Mouse (Mus musculus) heart, embryonic 16.5 days (tissue): ENCODE data around the gene Gm28557. TPM values are rescaled to one million over a fixed set of nuclear protein-coding genes. Genes with fewer than 3 reads are reported as not detected.
A peak's percentile ranks its signal among the peaks of the same experiment; 100 is the strongest.

ENCODE experiments used
- ATAC-seq: fragments of 200-750 bp; cut with Nextera tagmentation; replicated peaks from 2 replicates; pipeline ENCODE4 v1.8.0; 2017; ENCODE audit warnings: moderate number of reproducible peaks; ENCODE audit not compliant: insufficient read depth, low FRiP score; ENCODE audit errors: extremely low read depth
- H3K27ac ChIP-seq: fragments of 300-500 bp; sonication (generic); 2 replicates; pipeline ENCODE4 v1.5.1; 2014; ENCODE audit warnings: mild to moderate bottlenecking, low read length, control low read depth, moderate library complexity
- H3K27me3 ChIP-seq: fragments of 300-500 bp; sonication (generic); 2 replicates; pipeline ENCODE4 v1.6.1; 2014; ENCODE audit warnings: low read length, mixed read lengths; ENCODE audit not compliant: control insufficient read depth, insufficient read depth
- H3K36me3 ChIP-seq: fragments of 300-500 bp; sonication (generic); 2 replicates; pipeline ENCODE4 v1.6.1; 2014; ENCODE audit not compliant: control insufficient read depth, insufficient read depth
- H3K4me1 ChIP-seq: fragments of 300-500 bp; sonication (generic); 2 replicates; pipeline ENCODE4 v1.6.1; 2014; ENCODE audit warnings: low read length, mixed read lengths; ENCODE audit not compliant: control insufficient read depth, insufficient read depth
- H3K4me2 ChIP-seq: fragments of 300-500 bp; sonication (generic); 2 replicates; pipeline ENCODE4 v1.6.1; 2014; ENCODE audit warnings: low read depth, mild to moderate bottlenecking, control low read depth, low read length
- H3K4me3 ChIP-seq: fragments of 300-500 bp; sonication (generic); 2 replicates; pipeline ENCODE4 v1.5.1; 2014; ENCODE audit warnings: mild to moderate bottlenecking, control low read depth, low read length
- H3K9ac ChIP-seq: fragments of 300-500 bp; sonication (generic); 2 replicates; pipeline ENCODE4 v1.6.1; 2014; ENCODE audit warnings: low read length, control low read depth
- H3K9me3 ChIP-seq: fragments of 300-500 bp; sonication (generic); replicated peaks from 2 replicates; pipeline ENCODE4 v1.6.1; 2016; ENCODE audit warnings: low read length; ENCODE audit not compliant: control insufficient read depth
- WGBS: fragments of 180-500 bp; shearing (Covaris S2); extraction: QIAGEN DNeasy Blood & Tissue Kit; methylation state at CpG from one replicate; pipeline ENCODE4 v1.1.7; 2014; 5-methylcytosine and 5-hydroxymethylcytosine counted together
- polyA plus RNA-seq: library from polyadenylated mRNA; unstranded; fragments of >200 nt; fragmentation: Nextera tagmentation; extraction: Ambion mirVana; gene quantifications from 2 replicates; pipeline ENCODE4 v1.2.1, GENCODE M21; 2015

Gm28557 gene
- polyA plus RNA-seq, 1 experiment from 2014 or later, result 1.6 TPM

- ATAC-seq, result no peak
- peak overlapping the region; percentile 97 for H3K27ac ChIP-seq
- peaks cover 6% of the 10 kb centered on the region for H3K4me1 ChIP-seq
- H3K36me3 ChIP-seq, result peaks cover 8% of the 10 kb centered on the region
- H3K27me3 ChIP-seq, result no peaks in the 10 kb centered on the region
- no peaks in the 10 kb centered on the region; the same call in 1 of the 2 replicates for H3K9me3 ChIP-seq
- 51% methylated on average over 9 of the region's 9 CpGs for WGBS
- H3K4me2 ChIP-seq, result peak overlapping the region; percentile 88
- peak overlapping the region; percentile 92 for H3K9ac ChIP-seq
- H3K4me3 ChIP-seq, result peak overlapping the region; percentile 92
Measured at GRCm38 (mm10) chr13:67107681-67108080, 723 bp downstream of the Gm28557 start.

- Histone ChIP-seq H3K27me3 (no peaks in the 10 kb centered on the region), H3K4me3 (no peak within 1 kb of the TSS), H3K9me3 (no peaks in the 10 kb centered on the region), H3K4me2 (no peak within 1 kb of the TSS), H3K36me3 (peaks cover 11% of the 10 kb centered on the region), H3K4me1 (no peaks in the 10 kb centered on the region), H3K27ac (no peak within 1 kb of the TSS), H3K9ac (no peak within 1 kb of the TSS)
- WGBS, result 89% methylated on average over 10 of the region's 10 CpGs
- ATAC-seq, result no peak
Measured at GRCm38 (mm10) chr13:67097876-67098275, 10.5 kb downstream of the Gm28557 start, which contains the start of gene Zfp708. Zfp708 (minus strand) TSS chr13:67097976.

- no peak for ATAC-seq
- Histone ChIP-seq H3K4me3 (no peak overlapping the region), H3K4me1 (no peaks in the 10 kb centered on the region), H3K4me2 (no peak overlapping the region), H3K9me3 (no peaks in the 10 kb centered on the region), H3K36me3 (no peaks in the 10 kb centered on the region), H3K27ac (no peak overlapping the region), H3K9ac (no peak overlapping the region), H3K27me3 (no peaks in the 10 kb centered on the region)
- 70% methylated on average over 1 of the region's 1 CpGs for WGBS
Measured at GRCm38 (mm10) chr13:67090154-67090553, 18.2 kb downstream of the Gm28557 start.

GRCm38 (mm10) chr13:67081946-67082345 is 26.5 kb downstream of the Gm28557 start:
- peak overlapping the region; percentile 80 for H3K9ac ChIP-seq
- no peaks in the 10 kb centered on the region for H3K9me3 ChIP-seq
- H3K27ac ChIP-seq, result peak overlapping the region; percentile 95
- H3K27me3 ChIP-seq, result no peaks in the 10 kb centered on the region
- peak overlapping the region; percentile 90 for H3K4me2 ChIP-seq
- H3K4me3 ChIP-seq, result peak overlapping the region; percentile 79; the same call in 1 of the 2 replicates
- peaks cover 6% of the 10 kb centered on the region for H3K4me1 ChIP-seq
- no peak for ATAC-seq
- 58% methylated on average over 1 of the region's 1 CpGs for WGBS
- H3K36me3 ChIP-seq, result peaks cover 6% of the 10 kb centered on the region; the same call in 1 of the 2 replicates

GRCm38 (mm10) chr13:67081142-67081713 is 27.2 kb downstream of the Gm28557 start:
- peak overlapping the region; percentile 79 for H3K4me3 ChIP-seq
- under 1% methylated on average over 24 of the region's 24 CpGs for WGBS
- H3K9ac ChIP-seq, result peak overlapping the region; percentile 80
- H3K36me3 ChIP-seq, result peaks cover 7% of the 10 kb centered on the region; the same call in 1 of the 2 replicates
- peak overlapping the region; percentile 95 for H3K27ac ChIP-seq
- peak overlapping the region; percentile 90 for H3K4me2 ChIP-seq
- peaks cover 6% of the 10 kb centered on the region for H3K4me1 ChIP-seq
- ATAC-seq, result peak; percentile 99
- no peaks in the 10 kb centered on the region for H3K9me3 ChIP-seq
- no peaks in the 10 kb centered on the region for H3K27me3 ChIP-seq

GRCm38 (mm10) chr13:67077244-67077643 is 31.2 kb downstream of the Gm28557 start:
- ATAC-seq, result no peak
- no peak overlapping the region for H3K27ac ChIP-seq
- 98% methylated on average over 2 of the region's 2 CpGs for WGBS
- peaks cover 10% of the 10 kb centered on the region for H3K9me3 ChIP-seq
- peaks cover 6% of the 10 kb centered on the region for H3K4me1 ChIP-seq
- H3K9ac ChIP-seq, result no peak overlapping the region
- peaks cover 24% of the 10 kb centered on the region for H3K36me3 ChIP-seq
- H3K4me2 ChIP-seq, result no peak overlapping the region
- H3K27me3 ChIP-seq, result no peaks in the 10 kb centered on the region
- H3K4me3 ChIP-seq, result no peak overlapping the region

- H3K36me3 ChIP-seq, result peaks cover 49% of the 10 kb centered on the region
- no peak overlapping the region for H3K4me3 ChIP-seq
- H3K9me3 ChIP-seq, result peaks cover 24% of the 10 kb centered on the region
- no peak for ATAC-seq
- H3K9ac ChIP-seq, result no peak overlapping the region
- H3K4me2 ChIP-seq, result no peak overlapping the region
- no peak overlapping the region for H3K27ac ChIP-seq
- 84% methylated on average over 2 of the region's 2 CpGs for WGBS
- no peaks in the 10 kb centered on the region for H3K4me1 ChIP-seq
- no peaks in the 10 kb centered on the region for H3K27me3 ChIP-seq
Measured at GRCm38 (mm10) chr13:67072786-67073185, 35.6 kb downstream of the Gm28557 start.

GRCm38 (mm10) chr13:67065386-67065785 is 43.0 kb downstream of the Gm28557 start:
- peaks cover 7% of the 10 kb centered on the region for H3K9me3 ChIP-seq
- ATAC-seq, result no peak
- no peak overlapping the region for H3K4me2 ChIP-seq
- no peak overlapping the region for H3K4me3 ChIP-seq
- no peak overlapping the region for H3K9ac ChIP-seq
- H3K36me3 ChIP-seq, result peaks cover 16% of the 10 kb centered on the region
- no peak overlapping the region for H3K27ac ChIP-seq
- no peaks in the 10 kb centered on the region for H3K27me3 ChIP-seq
- WGBS, result 79% methylated on average over 8 of the region's 8 CpGs
- no peaks in the 10 kb centered on the region for H3K4me1 ChIP-seq

- H3K4me2 ChIP-seq, result no peak overlapping the region
- 52% methylated on average over 7 of the region's 7 CpGs for WGBS
- no peaks in the 10 kb centered on the region for H3K36me3 ChIP-seq
- H3K9ac ChIP-seq, result no peak overlapping the region
- no peaks in the 10 kb centered on the region for H3K9me3 ChIP-seq
- H3K4me1 ChIP-seq, result peaks cover 5% of the 10 kb centered on the region
- no peaks in the 10 kb centered on the region for H3K27me3 ChIP-seq
- ATAC-seq, result no peak
- no peak overlapping the region for H3K27ac ChIP-seq
- H3K4me3 ChIP-seq, result no peak overlapping the region
Measured at GRCm38 (mm10) chr13:67062427-67062826, 46.0 kb downstream of the Gm28557 start.
